Comparison of ENCODE assay signal across 9 mouse cellular contexts in the genomic region with DNA sequence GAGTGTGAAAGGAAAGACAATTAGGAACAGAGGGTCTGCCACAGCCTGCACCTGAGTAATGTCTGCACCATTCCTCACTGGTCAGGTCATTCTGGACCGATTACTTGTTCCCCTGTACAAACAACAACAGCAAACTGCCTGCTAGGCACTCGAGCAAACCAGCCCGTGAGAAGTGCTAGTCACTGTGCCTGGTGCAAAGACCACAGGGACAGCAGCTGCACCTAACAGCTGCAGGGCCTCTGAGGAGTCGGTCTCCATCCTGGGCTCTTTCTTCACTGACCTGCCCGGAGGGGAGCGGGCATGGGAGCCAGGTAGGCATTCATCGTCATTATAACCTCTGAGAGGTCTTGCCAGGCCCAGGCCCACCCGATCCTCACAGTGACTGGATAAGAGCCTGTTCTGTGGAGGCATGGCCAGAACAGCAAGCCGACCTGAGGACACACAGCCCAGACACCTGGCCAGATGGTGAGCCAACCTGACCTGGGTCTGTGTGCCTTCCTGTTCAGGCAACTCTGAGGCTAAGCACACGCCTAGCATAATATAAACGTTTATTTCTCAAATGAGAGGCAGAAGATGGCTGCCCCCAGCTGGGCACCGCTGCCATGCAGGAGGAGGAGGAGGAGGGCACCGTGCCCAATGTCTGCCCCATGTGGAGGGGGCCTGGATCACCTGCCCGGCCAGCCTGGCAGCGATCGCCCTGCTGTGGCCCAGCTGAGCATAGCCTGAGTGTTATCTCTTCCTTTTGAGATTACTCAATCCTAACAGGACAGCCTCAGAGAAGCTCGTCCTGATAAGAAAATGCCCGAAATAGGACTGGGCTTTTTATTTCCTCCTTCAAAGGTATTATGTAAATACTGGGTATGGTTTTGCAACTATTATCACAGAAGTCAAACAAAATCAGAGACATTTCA. TPM values are rescaled to one million over a fixed set of nuclear protein-coding genes. Genes with fewer than 3 reads are reported as not detected.
DNase-seq lines count a peak whose midpoint lies in the region; ATAC-seq and TF ChIP-seq lines count a peak whose summit lies in the region.
"Had no signal": no experiment of that assay in that cellular context is flagged by ENCODE, and none has a peak within 500 bp of the region (broad histone marks: within the 10 kb centered on the region; RNA-seq: fewer than 3 reads in every experiment).

No protein-coding gene starts in this region.

- intact Hi-C loops in heart, adult 2 months (cut with DNase I): no loop called here

- no peaks in the 10 kb centered on the region; the same call in 1 of the 2 replicates for H3K36me3 ChIP-seq in liver, embryonic 12.5 days
- H3K36me3 ChIP-seq in liver, embryonic 11.5 days (ENCODE audit: control insufficient read depth, insufficient read depth, low read length): 0 out of 2 replicates have a peak, but pooled peaks cover 2% of the 10 kb centered on the region
- H3K36me3 ChIP-seq in heart, adult 2 months (ENCODE audit: control insufficient read depth, insufficient read depth, low read length): no peaks in the 10 kb centered on the region; the same call in none of the 2 replicates
- no peaks in the 10 kb centered on the region for H3K36me3 ChIP-seq in liver, embryonic 16.5 days (ENCODE audit: control insufficient read depth, insufficient read depth)
- H3K36me3 ChIP-seq in stomach, embryonic 16.5 days (ENCODE audit: control insufficient read depth, insufficient read depth, low read length): no peaks in the 10 kb centered on the region

- H3K4me1 ChIP-seq in liver, embryonic 12.5 days: peaks cover 59% of the 10 kb centered on the region
- H3K4me1 ChIP-seq in liver, embryonic 11.5 days (replicated peaks; ENCODE audit: control insufficient read depth, insufficient read depth, low read length): peaks cover 34% of the 10 kb centered on the region
- H3K4me1 ChIP-seq in heart, adult 2 months (ENCODE audit: control insufficient read depth, insufficient read depth, low read length): peaks cover 52% of the 10 kb centered on the region
- peaks cover 29% of the 10 kb centered on the region for H3K4me1 ChIP-seq in liver, embryonic 16.5 days (ENCODE audit: control insufficient read depth, low read depth, low read length)
- H3K4me1 ChIP-seq in stomach, embryonic 16.5 days (ENCODE audit: control insufficient read depth, insufficient read depth, low read length): peaks cover 27% of the 10 kb centered on the region

- WGBS in liver, embryonic 12.5 days (ENCODE audit: insufficient replicate concordance): 51% methylated on average over 18 of the region's 18 CpGs
- WGBS in liver, embryonic 11.5 days: 54% methylated on average over 18 of the region's 18 CpGs
- 30% methylated on average over 18 of the region's 18 CpGs for WGBS in heart, adult 2 months
- 41% methylated on average over 18 of the region's 18 CpGs for WGBS in liver, embryonic 16.5 days (ENCODE audit: insufficient replicate concordance)
- 46% methylated on average over 18 of the region's 18 CpGs for WGBS in stomach, embryonic 16.5 days

- peaks cover 15% of the 10 kb centered on the region for H3K79me2 ChIP-seq in heart, adult 2 months (replicated peaks; ENCODE audit: control insufficient read depth, insufficient read depth, low read length)

- H3K4me2 ChIP-seq in liver, embryonic 12.5 days: peak overlapping the region; percentile 39
- no peak overlapping the region for H3K4me2 ChIP-seq in liver, embryonic 11.5 days
- H3K4me2 ChIP-seq in liver, embryonic 16.5 days (ENCODE audit: low read depth, low read length): peak overlapping the region; percentile 31; the same call in 1 of the 2 replicates
- H3K4me2 ChIP-seq in stomach, embryonic 16.5 days (ENCODE audit: low read depth, low read length): peak overlapping the region; percentile 14; the same call in 1 of the 2 replicates
- H3K4me2 ChIP-seq: midbrain, embryonic 12.5 days had no signal

- TF ChIP-seq POLR2A in heart, adult 2 months (IDR thresholded peaks at IDR 0.05; ENCODE audit: insufficient read depth, low read depth, low read length): peak; percentile 25; the same call in 1 of the 2 replicates

- ATAC-seq in liver, embryonic 12.5 days: no peak
- ATAC-seq in liver, embryonic 11.5 days (replicated peaks; ENCODE audit: low FRiP score): no peak
- peak; percentile 28; the same call in 1 of the 2 replicates for ATAC-seq in liver, embryonic 16.5 days (ENCODE audit: low read depth)
- ATAC-seq in stomach, embryonic 16.5 days (ENCODE audit: insufficient read depth, low FRiP score): 0 out of 2 replicates have a peak, but pooled peaks have one; percentile 27

- no peaks in the 10 kb centered on the region for H3K9me3 ChIP-seq in liver, embryonic 12.5 days (replicated peaks)
- H3K9me3 ChIP-seq in liver, embryonic 11.5 days (ENCODE audit: control insufficient read depth, low read length): no peaks in the 10 kb centered on the region
- H3K9me3 ChIP-seq in liver, embryonic 16.5 days (replicated peaks; ENCODE audit: control insufficient read depth, low read length): no peaks in the 10 kb centered on the region
- H3K9me3 ChIP-seq in stomach, embryonic 16.5 days (replicated peaks; ENCODE audit: control insufficient read depth, low read length): no peaks in the 10 kb centered on the region
- H3K9me3 ChIP-seq: midbrain, embryonic 12.5 days had no signal

- peak; percentile 54 for TF ChIP-seq CTCF in heart, adult 2 months (IDR thresholded peaks at IDR 0.05)

- no peak overlapping the region for H3K9ac ChIP-seq in liver, embryonic 12.5 days
- no peak overlapping the region for H3K9ac ChIP-seq in liver, embryonic 11.5 days (ENCODE audit: low read depth, low read length)
- H3K9ac ChIP-seq in heart, adult 2 months (ENCODE audit: low read depth, low read length): peak overlapping the region; percentile 64
- no peak overlapping the region for H3K9ac ChIP-seq in liver, embryonic 16.5 days (ENCODE audit: low read depth, low read length)
- no peak overlapping the region for H3K9ac ChIP-seq in stomach, embryonic 16.5 days (ENCODE audit: low read length)
- H3K9ac ChIP-seq: midbrain, embryonic 12.5 days had no signal

- no peak overlapping the region for H3K4me3 ChIP-seq in liver, embryonic 12.5 days
- no peak overlapping the region for H3K4me3 ChIP-seq in liver, embryonic 11.5 days (ENCODE audit: low read depth, low read length)
- peak overlapping the region; percentile 3; the same call in 1 of the 2 replicates for H3K4me3 ChIP-seq in heart, adult 2 months
- no peak overlapping the region for H3K4me3 ChIP-seq in liver, embryonic 16.5 days (ENCODE audit: low read depth, low read length)
- no peak overlapping the region for H3K4me3 ChIP-seq in stomach, embryonic 16.5 days (replicated peaks; ENCODE audit: low read length)
- H3K4me3 ChIP-seq: midbrain, embryonic 12.5 days had no signal

- no peak for DNase-seq in liver, embryonic 11.5 days (ENCODE audit: low spot score)
- DNase-seq in heart, adult 2 months: peak; percentile 58 to 76
- no peak for DNase-seq in left cerebral cortex, adult 18-20 months (ENCODE audit: low spot score in 2 of 2)
- no peak for DNase-seq in Muller cell, postnatal 12 days (ENCODE audit: inconsistent ontology term)
- DNase-seq in c-Kit-positive CD71-positive TER-119-positive erythroid progenitor cells, embryonic 14.5 days (ENCODE audit: low spot score): no peak

- peak; percentile 82 for TF ChIP-seq EP300 in heart, adult 2 months (IDR thresholded peaks at IDR 0.05; ENCODE audit: insufficient read depth, low read depth, low read length)

- 0 out of 2 replicates have a peak, but pooled peaks cover 3% of the 10 kb centered on the region for H3K27me3 ChIP-seq in liver, embryonic 12.5 days (replicated peaks)
- H3K27me3 ChIP-seq in liver, embryonic 11.5 days (replicated peaks; ENCODE audit: control insufficient read depth, insufficient read depth, low read length): no peaks in the 10 kb centered on the region
- H3K27me3 ChIP-seq in heart, adult 2 months (ENCODE audit: control insufficient read depth, insufficient read depth, low read length): no peaks in the 10 kb centered on the region
- H3K27me3 ChIP-seq in liver, embryonic 16.5 days (ENCODE audit: control insufficient read depth, insufficient read depth, low read depth, low read length): no peaks in the 10 kb centered on the region
- H3K27me3 ChIP-seq in stomach, embryonic 16.5 days (ENCODE audit: control insufficient read depth, insufficient read depth, low read length): no peaks in the 10 kb centered on the region
- H3K27me3 ChIP-seq: midbrain, embryonic 12.5 days had no signal

- no peak overlapping the region for H3K27ac ChIP-seq in liver, embryonic 12.5 days
- no peak overlapping the region for H3K27ac ChIP-seq in liver, embryonic 11.5 days (ENCODE audit: low read depth, low read length)
- peak overlapping the region; percentile 91 for H3K27ac ChIP-seq in heart, adult 2 months
- H3K27ac ChIP-seq in liver, embryonic 16.5 days (ENCODE audit: low read length): no peak overlapping the region
- H3K27ac ChIP-seq in stomach, embryonic 16.5 days (ENCODE audit: low read length): no peak overlapping the region
- H3K27ac ChIP-seq: midbrain, embryonic 12.5 days had no signal

RNA-seq across cellular contexts. Expression of a gene that starts 23.9 kb away (rescaled TPM):
- polyA plus RNA-seq in liver, embryonic 12.5 days (2016; fragmentation: Nextera tagmentation; extraction: Ambion mirVana): 11.1 and 12.4 TPM in 2 replicates
- polyA plus RNA-seq in liver, embryonic 11.5 days (2014; fragmentation: Nextera tagmentation; extraction: Ambion mirVana): 11.5 and 13.2 TPM in 2 replicates
- 10 to 100 TPM; 10.3 TPM for total RNA-seq in heart, adult 2 months (2021)
- polyA plus RNA-seq in heart, adult 2 months (2012; rRNA removed): 8.3 and 13.7 TPM in 2 replicates
- 4.8 and 4.9 TPM in 2 replicates for polyA plus RNA-seq in liver, embryonic 16.5 days (2015; fragmentation: Nextera tagmentation; extraction: Ambion mirVana)
- polyA plus RNA-seq in stomach, embryonic 16.5 days (2015; fragmentation: Nextera tagmentation; extraction: Ambion mirVana): 7.3 and 8.3 TPM in 2 replicates
- 10 to 100 TPM; 13.0 to 13.5 TPM for total RNA-seq in left cerebral cortex, adult 18-20 months (2021)

RNA-seq across cellular contexts. Expression of a gene that starts 24.1 kb away (rescaled TPM):
- polyA plus RNA-seq in liver, embryonic 12.5 days (2016; fragmentation: Nextera tagmentation; extraction: Ambion mirVana): 9.4 and 10.5 TPM in 2 replicates
- polyA plus RNA-seq in liver, embryonic 11.5 days (2014; fragmentation: Nextera tagmentation; extraction: Ambion mirVana): 9.1 and 9.7 TPM in 2 replicates
- total RNA-seq in heart, adult 2 months (2021): 10 to 100 TPM; 18.8 to 20.2 TPM
- polyA plus RNA-seq in heart, adult 2 months (2012; rRNA removed): 6.8 and 9.7 TPM in 2 replicates
- 3.1 and 3.6 TPM in 2 replicates for polyA plus RNA-seq in liver, embryonic 16.5 days (2015; fragmentation: Nextera tagmentation; extraction: Ambion mirVana)
- 5.6 and 6.0 TPM in 2 replicates for polyA plus RNA-seq in stomach, embryonic 16.5 days (2015; fragmentation: Nextera tagmentation; extraction: Ambion mirVana)
- 10 to 100 TPM; 33.4 to 34.2 TPM for total RNA-seq in left cerebral cortex, adult 18-20 months (2021)

RNA-seq across cellular contexts. Expression of a gene that starts 27.5 kb away (rescaled TPM):
- polyA plus RNA-seq in liver, embryonic 12.5 days (2016; fragmentation: Nextera tagmentation; extraction: Ambion mirVana): 4.3 TPM in 2 replicates
- 8.4 and 10.0 TPM in 2 replicates for polyA plus RNA-seq in liver, embryonic 11.5 days (2014; fragmentation: Nextera tagmentation; extraction: Ambion mirVana)
- total RNA-seq in heart, adult 2 months (2021): 100 to 1,000 TPM; 331 to 374 TPM
- 146 and 227 TPM in 2 replicates for polyA plus RNA-seq in heart, adult 2 months (2012; rRNA removed)
- 4.8 and 5.1 TPM in 2 replicates for polyA plus RNA-seq in liver, embryonic 16.5 days (2015; fragmentation: Nextera tagmentation; extraction: Ambion mirVana)
- 12.4 and 12.9 TPM in 2 replicates for polyA plus RNA-seq in stomach, embryonic 16.5 days (2015; fragmentation: Nextera tagmentation; extraction: Ambion mirVana)
- total RNA-seq in left cerebral cortex, adult 18-20 months (2021): 10 to 100 TPM; 61.4 to 69.5 TPM

RNA-seq across cellular contexts. Expression of a gene that starts 58.7 kb away (rescaled TPM):
- 39.6 and 40.8 TPM in 2 replicates for polyA plus RNA-seq in liver, embryonic 12.5 days (2016; fragmentation: Nextera tagmentation; extraction: Ambion mirVana)
- 65.7 and 71.5 TPM in 2 replicates for polyA plus RNA-seq in liver, embryonic 11.5 days (2014; fragmentation: Nextera tagmentation; extraction: Ambion mirVana)
- 10 to 100 TPM; 47.3 to 51.7 TPM for total RNA-seq in heart, adult 2 months (2021)
- polyA plus RNA-seq in heart, adult 2 months (2012; rRNA removed): 28.9 and 46.7 TPM in 2 replicates
- polyA plus RNA-seq in liver, embryonic 16.5 days (2015; fragmentation: Nextera tagmentation; extraction: Ambion mirVana): 14.7 and 16.9 TPM in 2 replicates
- polyA plus RNA-seq in stomach, embryonic 16.5 days (2015; fragmentation: Nextera tagmentation; extraction: Ambion mirVana): 42.1 TPM in 2 replicates
- 10 to 100 TPM; 19.5 to 23.3 TPM for total RNA-seq in left cerebral cortex, adult 18-20 months (2021)

RNA-seq across cellular contexts. Expression of a gene that starts 58.8 kb away (rescaled TPM):
- polyA plus RNA-seq in liver, embryonic 12.5 days (2016; fragmentation: Nextera tagmentation; extraction: Ambion mirVana): 62.3 and 66.2 TPM in 2 replicates
- polyA plus RNA-seq in liver, embryonic 11.5 days (2014; fragmentation: Nextera tagmentation; extraction: Ambion mirVana): 107 and 109 TPM in 2 replicates
- 100 to 1,000 TPM; 169 to 189 TPM for total RNA-seq in heart, adult 2 months (2021)
- polyA plus RNA-seq in heart, adult 2 months (2012; rRNA removed): 199 and 263 TPM in 2 replicates
- 33.8 and 34.8 TPM in 2 replicates for polyA plus RNA-seq in liver, embryonic 16.5 days (2015; fragmentation: Nextera tagmentation; extraction: Ambion mirVana)
- 86.4 and 90.1 TPM in 2 replicates for polyA plus RNA-seq in stomach, embryonic 16.5 days (2015; fragmentation: Nextera tagmentation; extraction: Ambion mirVana)
- 10 to 100 TPM; 57.4 to 63.2 TPM for total RNA-seq in left cerebral cortex, adult 18-20 months (2021)

Comparison
In these comparisons a context has a peak if more than half of its experiments do, and no peak if none do; other contexts are left out.
1. ATAC-seq: peak in liver, embryonic 16.5 days (single experiment) and stomach, embryonic 16.5 days (single experiment); none in liver, embryonic 12.5 days (single experiment) and liver, embryonic 11.5 days (single experiment).
2. DNase-seq: peak in heart, adult 2 months (2 of 2); none in liver, embryonic 11.5 days (single experiment), left cerebral cortex, adult 18-20 months (0 of 2), Muller cell, postnatal 12 days (single experiment) and c-Kit-positive CD71-positive TER-119-positive erythroid progenitor cells, embryonic 14.5 days (single experiment).
3. RNA of a gene that starts 27.5 kb away (polyA plus RNA-seq): 146 to 227 TPM in heart, adult 2 months; 12.4 to 12.9 TPM in stomach, embryonic 16.5 days, 8.4 to 10.0 TPM in liver, embryonic 11.5 days, 4.8 to 5.1 TPM in liver, embryonic 16.5 days and 4.3 TPM in liver, embryonic 12.5 days; every median in the first group is over 10 times any median in the second.